Mouse (Mus musculus) heart, embryonic 15.5 days (tissue): ENCODE measurements around the gene Tsc22d1. TPM values are rescaled to one million over a fixed set of nuclear protein-coding genes. Genes with fewer than 3 reads are reported as not detected.

ENCODE experiments used
- ATAC-seq: fragments of 200-750 bp; cut with Nextera tagmentation; replicated peaks from 2 replicates; pipeline ENCODE4 v1.8.0; 2017; ENCODE audit warnings: low read depth, moderate TSS enrichment; ENCODE audit not compliant: insufficient number of reproducible peaks, insufficient read depth, low FRiP score
- H3K27ac ChIP-seq: fragments of 300-500 bp; sonication (generic); 2 replicates; pipeline ENCODE4 v1.5.1; 2015; ENCODE audit warnings: mild to moderate bottlenecking, inconsistent platforms
- H3K27me3 ChIP-seq: fragments of 300-500 bp; sonication (generic); 2 replicates; pipeline ENCODE4 v1.6.1; 2015; ENCODE audit warnings: inconsistent platforms
- H3K36me3 ChIP-seq: fragments of 300-500 bp; sonication (generic); 2 replicates; pipeline ENCODE4 v1.6.1; 2015; ENCODE audit warnings: mild to moderate bottlenecking, inconsistent platforms
- H3K4me1 ChIP-seq: fragments of 300-500 bp; sonication (generic); replicated peaks from 2 replicates; pipeline ENCODE4 v1.6.1; 2015; ENCODE audit warnings: inconsistent platforms
- H3K4me2 ChIP-seq: fragments of 300-500 bp; sonication (generic); 2 replicates; pipeline ENCODE4 v1.6.1; 2015; ENCODE audit warnings: inconsistent platforms, mild to moderate bottlenecking, moderate library complexity
- H3K4me3 ChIP-seq: fragments of 300-500 bp; sonication (generic); 2 replicates; pipeline ENCODE4 v1.5.1; 2015; ENCODE audit warnings: mild to moderate bottlenecking, inconsistent platforms
- H3K9ac ChIP-seq: fragments of 300-500 bp; sonication (generic); 2 replicates; pipeline ENCODE4 v1.6.1; 2015; ENCODE audit warnings: mild to moderate bottlenecking, inconsistent platforms
- H3K9me3 ChIP-seq: fragments of 300-500 bp; sonication (generic); replicated peaks from 2 replicates; pipeline ENCODE4 v1.6.1; 2016; ENCODE audit warnings: inconsistent platforms
- WGBS: fragments of 180-500 bp; shearing (Covaris S2); methylation state at CpG from one replicate; pipeline ENCODE4 v1.1.7; 2015; ENCODE audit warnings: mixed read lengths; 5-methylcytosine and 5-hydroxymethylcytosine counted together
- polyA plus RNA-seq: library from polyadenylated mRNA; unstranded; fragments of >200 nt; fragmentation: Nextera tagmentation; extraction: Ambion mirVana; gene quantifications from 2 replicates; pipeline ENCODE4 v1.2.1, GENCODE M21; 2015

The Tsc22d1 gene
- polyA plus RNA-seq, 1 experiment from 2014 or later = 266 TPM

DNA sequence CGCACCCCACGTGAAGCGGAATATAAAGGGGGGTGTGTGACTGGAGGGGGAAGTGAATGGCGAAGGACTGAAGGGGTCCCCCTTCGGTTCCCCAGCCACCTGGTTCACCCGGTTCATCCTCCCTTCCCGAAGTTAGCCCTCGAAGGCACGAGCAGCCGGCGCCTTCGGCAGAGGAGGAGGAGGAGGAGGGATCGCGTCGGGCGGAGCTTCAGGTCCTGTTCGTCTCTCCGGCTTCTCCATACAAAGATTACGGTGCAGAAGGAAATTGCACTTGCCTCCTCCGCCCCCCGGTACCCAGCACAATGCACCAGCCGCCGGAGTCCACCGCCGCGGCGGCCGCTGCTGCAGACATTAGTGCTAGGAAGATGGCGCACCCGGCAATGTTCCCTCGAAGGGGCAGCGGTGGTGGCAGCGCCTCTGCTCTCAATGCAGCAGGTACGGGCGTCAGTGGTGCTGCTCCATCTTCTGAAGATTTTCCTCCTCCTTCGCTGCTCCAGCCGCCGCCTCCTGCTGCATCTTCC, 1.1 kb downstream of the Tsc22d1 start:
- peaks cover 24% of the 10 kb centered on the region for H3K36me3 ChIP-seq
- peak overlapping the region; percentile 92 for H3K4me2 ChIP-seq
- H3K4me1 ChIP-seq = peaks cover 40% of the 10 kb centered on the region
- H3K27ac ChIP-seq = peak overlapping the region; percentile 98
- no peak for ATAC-seq
- H3K4me3 ChIP-seq = peak overlapping the region; percentile 96
- H3K27me3 ChIP-seq = no peaks in the 10 kb centered on the region
- H3K9me3 ChIP-seq = no peaks in the 10 kb centered on the region
- 1% methylated on average over 35 of the region's 38 CpGs for WGBS
- peak overlapping the region; percentile 98 for H3K9ac ChIP-seq

GRCm38 (mm10) chr14:76416366-76417040, 1.7 kb downstream of the Tsc22d1 start:
- peaks cover 24% of the 10 kb centered on the region for H3K36me3 ChIP-seq
- WGBS = 50% methylated on average over 27 of the region's 27 CpGs
- H3K9ac ChIP-seq = peak overlapping the region; percentile 98
- no peaks in the 10 kb centered on the region for H3K27me3 ChIP-seq
- no peaks in the 10 kb centered on the region for H3K9me3 ChIP-seq
- ATAC-seq = no peak
- H3K4me3 ChIP-seq = peak overlapping the region; percentile 96
- peaks cover 44% of the 10 kb centered on the region for H3K4me1 ChIP-seq
- peak overlapping the region; percentile 92 for H3K4me2 ChIP-seq
- H3K27ac ChIP-seq = peak overlapping the region; percentile 98

- Histone ChIP-seq H3K36me3 (peaks cover 27% of the 10 kb centered on the region), H3K9ac (no peak overlapping the region), H3K27ac (no peak overlapping the region), H3K9me3 (no peaks in the 10 kb centered on the region), H3K4me1 (peaks cover 44% of the 10 kb centered on the region), H3K4me2 (no peak overlapping the region), H3K27me3 (no peaks in the 10 kb centered on the region), H3K4me3 (no peak overlapping the region)
- no peak for ATAC-seq
- 94% methylated on average over 17 of the region's 17 CpGs for WGBS
Measured at GRCm38 (mm10) chr14:76417346-76417745, 2.6 kb downstream of the Tsc22d1 start.

DNA sequence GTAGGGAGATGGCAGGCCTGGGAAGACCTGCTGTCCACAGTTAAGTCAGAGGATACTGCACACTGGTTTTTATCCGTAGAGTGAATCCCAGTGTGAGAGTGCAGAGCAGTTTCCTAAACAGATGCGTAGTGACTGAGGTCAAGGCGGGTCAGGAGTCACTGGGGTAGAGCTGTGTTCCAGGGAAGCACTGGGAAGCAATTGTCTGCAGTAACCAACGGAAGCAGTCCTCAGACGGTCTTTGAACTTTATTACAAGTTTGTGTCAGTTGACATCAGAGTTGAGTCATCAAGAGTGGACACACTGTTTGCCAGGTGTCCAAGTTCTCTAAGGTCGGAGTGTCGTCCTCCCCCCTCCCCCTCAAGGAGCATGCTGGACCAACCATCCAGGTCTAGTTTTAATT, 6.0 kb downstream of the Tsc22d1 start:
- Histone ChIP-seq H3K4me1 (peaks cover 44% of the 10 kb centered on the region), H3K27me3 (no peaks in the 10 kb centered on the region), H3K36me3 (peaks cover 34% of the 10 kb centered on the region), H3K27ac (no peak overlapping the region), H3K4me3 (no peak overlapping the region), H3K9me3 (no peaks in the 10 kb centered on the region), H3K9ac (no peak overlapping the region), H3K4me2 (peak overlapping the region; percentile 27; the same call in 1 of the 2 replicates)
- no peak for ATAC-seq
- WGBS = 54% methylated on average over 7 of the region's 7 CpGs

GRCm38 (mm10) chr14:76421162-76421561, 6.4 kb downstream of the Tsc22d1 start:
- 86% methylated on average over 4 of the region's 4 CpGs for WGBS
- H3K36me3 ChIP-seq = peaks cover 34% of the 10 kb centered on the region
- H3K27me3 ChIP-seq = no peaks in the 10 kb centered on the region

DNA sequence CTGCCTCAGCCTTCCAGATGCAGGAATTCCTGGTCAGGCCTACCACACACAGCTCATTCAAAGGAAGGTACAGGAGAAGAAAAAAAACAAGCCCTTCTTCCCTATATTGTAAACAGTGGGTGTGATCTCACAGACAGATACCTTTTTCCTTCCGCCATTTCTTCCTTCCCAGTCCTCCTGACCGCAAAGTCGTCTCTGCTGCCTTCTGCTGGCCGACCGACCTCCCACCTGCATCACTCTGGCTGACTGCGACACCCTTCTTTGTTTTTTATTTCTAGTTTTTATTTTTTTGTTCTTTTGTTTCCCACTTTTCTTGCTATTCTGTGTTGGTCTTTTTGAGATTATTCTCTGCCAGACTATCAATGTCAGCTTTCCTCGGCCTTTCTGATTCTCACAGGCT, 10.7 kb downstream of the Tsc22d1 start:
- ATAC-seq = no peak
- Histone ChIP-seq H3K27ac (no peak overlapping the region), H3K9ac (no peak overlapping the region), H3K4me1 (peaks cover 9% of the 10 kb centered on the region), H3K4me2 (no peak overlapping the region), H3K27me3 (no peaks in the 10 kb centered on the region), H3K4me3 (no peak overlapping the region), H3K36me3 (peaks cover 11% of the 10 kb centered on the region; the same call in 1 of the 2 replicates), H3K9me3 (no peaks in the 10 kb centered on the region)
- WGBS = 88% methylated on average over 7 of the region's 7 CpGs

More at GRCm38 (mm10) chr14:76421162-76421561, 6.4 kb downstream of the Tsc22d1 start:
- Histone ChIP-seq H3K4me3 (no peak overlapping the region), H3K27ac (no peak overlapping the region), H3K9me3 (no peaks in the 10 kb centered on the region), H3K9ac (no peak overlapping the region), H3K4me2 (no peak overlapping the region), H3K4me1 (peaks cover 42% of the 10 kb centered on the region)
- no peak for ATAC-seq

DNA sequence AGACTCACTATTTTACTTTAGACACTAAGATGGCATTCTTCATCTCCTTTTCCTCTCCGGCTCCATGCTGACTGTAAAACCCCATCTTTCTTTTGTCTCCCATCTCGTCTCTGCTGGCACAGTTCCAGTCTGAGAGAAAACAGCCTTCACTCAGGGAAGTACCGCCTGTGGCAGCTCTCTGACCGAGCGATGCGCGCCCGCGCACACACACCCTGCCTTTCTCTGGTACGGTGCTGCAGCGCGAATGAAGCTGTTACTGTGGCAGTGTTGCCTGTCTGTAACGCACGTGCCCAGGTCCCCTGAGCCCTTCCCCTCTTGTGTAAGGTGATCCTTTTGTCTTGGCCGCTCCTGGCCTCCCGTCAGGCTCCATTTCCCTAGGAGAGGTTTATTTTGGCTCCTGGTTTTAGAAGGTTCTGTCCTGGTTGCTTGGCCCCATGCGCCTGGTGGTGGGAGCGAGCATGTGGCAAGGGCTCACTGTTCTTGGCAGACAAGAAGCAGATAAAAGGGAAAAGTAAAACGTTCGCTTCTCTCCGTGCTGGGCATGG, 11.3 kb downstream of the Tsc22d1 start:
- ATAC-seq = no peak
- H3K4me3 ChIP-seq = no peak overlapping the region
- no peak overlapping the region for H3K4me2 ChIP-seq
- no peak overlapping the region for H3K27ac ChIP-seq
- no peaks in the 10 kb centered on the region for H3K9me3 ChIP-seq
- peaks cover 3% of the 10 kb centered on the region; the same call in 1 of the 2 replicates for H3K4me1 ChIP-seq
- H3K9ac ChIP-seq = no peak overlapping the region
- peaks cover 11% of the 10 kb centered on the region; the same call in 1 of the 2 replicates for H3K36me3 ChIP-seq
- no peaks in the 10 kb centered on the region for H3K27me3 ChIP-seq
- 90% methylated on average over 21 of the region's 21 CpGs for WGBS

DNA sequence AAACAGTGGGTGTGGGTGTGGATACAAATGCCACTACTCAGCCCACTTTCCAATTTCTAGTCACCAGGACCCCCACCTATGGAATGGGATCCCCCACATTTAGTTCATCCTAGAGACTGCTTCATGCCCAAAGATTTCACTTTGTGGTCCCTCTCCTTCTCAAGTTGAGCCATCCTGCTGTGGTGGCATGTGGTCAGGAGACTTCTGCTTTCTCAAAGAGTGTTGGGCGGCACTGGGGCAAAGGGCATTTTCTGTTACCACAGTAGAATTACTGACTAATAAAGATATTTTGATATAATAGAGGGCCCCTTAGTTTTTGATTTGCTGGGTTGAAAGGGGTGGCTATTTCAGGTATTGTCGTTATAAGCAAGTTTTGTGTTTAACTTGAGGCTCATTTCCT, 14.1 kb downstream of the Tsc22d1 start:
- peaks cover 9% of the 10 kb centered on the region; the same call in 1 of the 2 replicates for H3K36me3 ChIP-seq
- H3K4me3 ChIP-seq = no peak overlapping the region
- H3K27ac ChIP-seq = no peak overlapping the region
- H3K27me3 ChIP-seq = no peaks in the 10 kb centered on the region
- no peak overlapping the region for H3K9ac ChIP-seq
- H3K4me2 ChIP-seq = no peak overlapping the region
- ATAC-seq = no peak
- H3K4me1 ChIP-seq = no peaks in the 10 kb centered on the region
- 74% methylated on average over 2 of the region's 2 CpGs for WGBS
- no peaks in the 10 kb centered on the region for H3K9me3 ChIP-seq

- no peaks in the 10 kb centered on the region for H3K27me3 ChIP-seq
- no peak overlapping the region for H3K9ac ChIP-seq
- ATAC-seq = no peak
- no peak overlapping the region for H3K27ac ChIP-seq
- 92% methylated on average over 4 of the region's 4 CpGs for WGBS
- no peaks in the 10 kb centered on the region for H3K9me3 ChIP-seq
- no peaks in the 10 kb centered on the region for H3K4me1 ChIP-seq
- H3K4me3 ChIP-seq = no peak overlapping the region
- H3K36me3 ChIP-seq = peaks cover 4% of the 10 kb centered on the region; the same call in 1 of the 2 replicates
- no peak overlapping the region for H3K4me2 ChIP-seq
Measured at GRCm38 (mm10) chr14:76431918-76432317, 17.2 kb downstream of the Tsc22d1 start.

GRCm38 (mm10) chr14:76432369-76432768, 17.6 kb downstream of the Tsc22d1 start:
- Histone ChIP-seq H3K4me3 (no peak overlapping the region), H3K9ac (no peak overlapping the region), H3K36me3 (peaks cover 4% of the 10 kb centered on the region; the same call in 1 of the 2 replicates), H3K9me3 (no peaks in the 10 kb centered on the region), H3K4me1 (no peaks in the 10 kb centered on the region), H3K27me3 (no peaks in the 10 kb centered on the region), H3K27ac (no peak overlapping the region), H3K4me2 (no peak overlapping the region)
- ATAC-seq = no peak
- WGBS = 85% methylated on average over 7 of the region's 7 CpGs

- 94% methylated on average over 8 of the region's 8 CpGs for WGBS
Measured at GRCm38 (mm10) chr14:76432816-76433215, 18.1 kb downstream of the Tsc22d1 start.

More at GRCm38 (mm10) chr14:76432816-76433215, 18.1 kb downstream of the Tsc22d1 start:
- no peak overlapping the region for H3K4me3 ChIP-seq
- H3K4me1 ChIP-seq = no peaks in the 10 kb centered on the region
- H3K9me3 ChIP-seq = no peaks in the 10 kb centered on the region
- no peak for ATAC-seq
- no peak overlapping the region for H3K27ac ChIP-seq
- H3K4me2 ChIP-seq = no peak overlapping the region
- H3K27me3 ChIP-seq = no peaks in the 10 kb centered on the region
- H3K9ac ChIP-seq = no peak overlapping the region
- H3K36me3 ChIP-seq = peaks cover 4% of the 10 kb centered on the region; the same call in 1 of the 2 replicates
